In genomic region chr1:66430962-66431361, GRCm38 (mm10) we compare ENCODE assay signal across 29 mouse cellular contexts. TPM values are rescaled to one million over a fixed set of nuclear protein-coding genes. Genes with fewer than 3 reads are reported as not detected.
A peak's percentile ranks its signal among the peaks of the same experiment; 100 is the strongest.
DNase-seq lines count a peak whose midpoint lies in the region; ATAC-seq lines count a peak whose summit lies in the region.
"Had no signal": no experiment of that assay in that cellular context is flagged by ENCODE, and none has a peak within 500 bp of the region (broad histone marks: within the 10 kb centered on the region; RNA-seq: fewer than 3 reads in every experiment).

No protein-coding gene starts in this region.

- ATAC-seq in forebrain, embryonic 15.5 days (replicated peaks) = 0 out of 2 replicates have a peak, but pooled peaks have one; percentile 46
- ATAC-seq in frontal cortex, adult (ENCODE audit: low TSS enrichment) = peak; percentile 5; the same call in 1 of the 2 replicates
- peak; percentile 34; the same call in 1 of the 2 replicates for ATAC-seq in hindbrain, embryonic 16.5 days
- ATAC-seq in hindbrain, embryonic 11.5 days (ENCODE audit: low FRiP score) = no peak
- ATAC-seq: activated CD4-positive, CD25-positive, alpha-beta regulatory T cell, adult 4 months; inflammation-experienced regulatory T-cells, adult 6 months; intestine, embryonic 16.5 days had no signal

- H3K4me2 ChIP-seq in forebrain, embryonic 15.5 days (replicated peaks) = no peak overlapping the region
- H3K4me2 ChIP-seq in hindbrain, embryonic 16.5 days (ENCODE audit: low read length) = no peak overlapping the region
- no peak overlapping the region for H3K4me2 ChIP-seq in hindbrain, embryonic 11.5 days (replicated peaks; ENCODE audit: low read depth, low read length)
- H3K4me2 ChIP-seq: embryonic facial prominence, embryonic 13.5 days; heart, embryonic 12.5 days; heart, embryonic 15.5 days; hindbrain, embryonic 15.5 days had no signal

- H3K27ac ChIP-seq in forebrain, embryonic 15.5 days (replicated peaks) = no peak overlapping the region
- no peak overlapping the region for H3K27ac ChIP-seq in forebrain, embryonic 10.5 days
- H3K27ac ChIP-seq in hindbrain, embryonic 16.5 days (ENCODE audit: low read depth, low read length) = no peak overlapping the region
- no peak overlapping the region for H3K27ac ChIP-seq in hindbrain, embryonic 11.5 days (ENCODE audit: low read depth, low read length)
- H3K27ac ChIP-seq: embryonic facial prominence, embryonic 10.5 days; embryonic facial prominence, embryonic 13.5 days; gastrocnemius, adult 2 months; heart, embryonic 15.5 days; hindbrain, embryonic 15.5 days had no signal

- H3K27me3 ChIP-seq in forebrain, embryonic 15.5 days = no peaks in the 10 kb centered on the region
- no peaks in the 10 kb centered on the region for H3K27me3 ChIP-seq in forebrain, embryonic 10.5 days (ENCODE audit: poor library complexity, severe bottlenecking)
- no peaks in the 10 kb centered on the region for H3K27me3 ChIP-seq in hindbrain, embryonic 16.5 days (replicated peaks; ENCODE audit: control insufficient read depth, insufficient read depth, low read length)
- H3K27me3 ChIP-seq in hindbrain, embryonic 11.5 days (ENCODE audit: control insufficient read depth, insufficient read depth, low read length) = no peaks in the 10 kb centered on the region
- H3K27me3 ChIP-seq: embryonic facial prominence, embryonic 13.5 days; heart, embryonic 12.5 days; heart, embryonic 15.5 days; hindbrain, embryonic 15.5 days had no signal

- H3K4me1 ChIP-seq in forebrain, embryonic 15.5 days = no peaks in the 10 kb centered on the region
- no peaks in the 10 kb centered on the region for H3K4me1 ChIP-seq in forebrain, embryonic 10.5 days
- H3K4me1 ChIP-seq in hindbrain, embryonic 16.5 days (ENCODE audit: control insufficient read depth, insufficient read depth, low read depth, low read length) = no peaks in the 10 kb centered on the region
- no peaks in the 10 kb centered on the region for H3K4me1 ChIP-seq in hindbrain, embryonic 11.5 days (replicated peaks; ENCODE audit: control insufficient read depth, insufficient read depth, low read length)
- H3K4me1 ChIP-seq: embryonic facial prominence, embryonic 10.5 days; heart, embryonic 12.5 days; heart, embryonic 15.5 days; hindbrain, embryonic 15.5 days had no signal

- H3K36me3 ChIP-seq in forebrain, embryonic 15.5 days = peaks cover 61% of the 10 kb centered on the region
- H3K36me3 ChIP-seq in forebrain, embryonic 10.5 days (replicated peaks) = peaks cover 9% of the 10 kb centered on the region
- peaks cover 14% of the 10 kb centered on the region for H3K36me3 ChIP-seq in hindbrain, embryonic 16.5 days (ENCODE audit: control insufficient read depth, insufficient read depth, low read length)
- no peaks in the 10 kb centered on the region for H3K36me3 ChIP-seq in hindbrain, embryonic 11.5 days (ENCODE audit: control insufficient read depth, insufficient read depth, low read length)
- H3K36me3 ChIP-seq: embryonic facial prominence, embryonic 10.5 days; embryonic facial prominence, embryonic 13.5 days; heart, embryonic 12.5 days; heart, embryonic 15.5 days had no signal

- DNase-seq in forebrain, embryonic 10.5 days (ENCODE audit: extremely low spot score, low spot score) = no peak
- DNase-seq in frontal cortex, postnatal 36 days (ENCODE audit: low spot score in 2 of 2) = no peak
- no peak for DNase-seq in hindbrain, embryonic 11.5 days (ENCODE audit: low spot score)
- DNase-seq: adrenal gland, adult 8-10 months; adrenal gland, postnatal 25 days; cerebellum, adult 11-12 months; cerebellum, adult 8-10 months; cerebellum, postnatal 10 days; cerebellum, postnatal 36 days; embryo, embryonic 11 days; gastrocnemius, adult 2 months; gastrocnemius, postnatal 14 days; heart, adult 18-20 months; heart, postnatal 14 days; heart, postnatal 4 days; kidney, adult 18-20 months; kidney, adult 9 months had no signal

- H3K9me3 ChIP-seq in forebrain, embryonic 15.5 days = no peaks in the 10 kb centered on the region
- no peaks in the 10 kb centered on the region for H3K9me3 ChIP-seq in forebrain, embryonic 10.5 days
- no peaks in the 10 kb centered on the region for H3K9me3 ChIP-seq in hindbrain, embryonic 16.5 days (ENCODE audit: control insufficient read depth, low read length)
- no peaks in the 10 kb centered on the region for H3K9me3 ChIP-seq in hindbrain, embryonic 11.5 days (ENCODE audit: control insufficient read depth, low read length)
- H3K9me3 ChIP-seq: embryonic facial prominence, embryonic 10.5 days; embryonic facial prominence, embryonic 13.5 days; heart, embryonic 12.5 days; heart, embryonic 15.5 days; hindbrain, embryonic 15.5 days had no signal

- H3K9ac ChIP-seq in forebrain, embryonic 15.5 days (replicated peaks) = no peak overlapping the region
- H3K9ac ChIP-seq in hindbrain, embryonic 16.5 days (ENCODE audit: low read depth, low read length) = no peak overlapping the region
- no peak overlapping the region for H3K9ac ChIP-seq in hindbrain, embryonic 11.5 days (ENCODE audit: low read depth, low read length)
- H3K9ac ChIP-seq: embryonic facial prominence, embryonic 13.5 days; heart, embryonic 12.5 days; heart, embryonic 15.5 days; hindbrain, embryonic 15.5 days had no signal

- no peak overlapping the region for H3K4me3 ChIP-seq in forebrain, embryonic 15.5 days
- H3K4me3 ChIP-seq in forebrain, embryonic 10.5 days = no peak overlapping the region
- no peak overlapping the region for H3K4me3 ChIP-seq in hindbrain, embryonic 16.5 days (ENCODE audit: low read length)
- no peak overlapping the region for H3K4me3 ChIP-seq in hindbrain, embryonic 11.5 days (ENCODE audit: low read depth, low read length)
- H3K4me3 ChIP-seq: embryonic facial prominence, embryonic 10.5 days; embryonic facial prominence, embryonic 13.5 days; erythroblast, embryonic 14.5 days; gastrocnemius, adult 2 months; heart, embryonic 12.5 days; heart, embryonic 15.5 days; hindbrain, embryonic 15.5 days had no signal

RNA-seq across cellular contexts. Expression of gene Unc80, which starts 37.2 kb away (rescaled TPM):
- 2.0 and 3.9 TPM in 2 replicates for polyA plus RNA-seq in forebrain, embryonic 15.5 days (2015; fragmentation: Nextera tagmentation; extraction: Ambion mirVana)
- polyA plus RNA-seq in forebrain, embryonic 10.5 days (2016; fragmentation: Nextera tagmentation; extraction: Ambion mirVana) = 0.37 and 0.42 TPM in 2 replicates
- 6.2 and 9.4 TPM in 2 replicates for polyA plus RNA-seq in hindbrain, embryonic 16.5 days (2015; fragmentation: Nextera tagmentation; extraction: Ambion mirVana)
- polyA plus RNA-seq in hindbrain, embryonic 11.5 days (2014; fragmentation: Nextera tagmentation; extraction: Ambion mirVana) = 0.80 and 1.3 TPM in 2 replicates
- polyA plus RNA-seq: erythroblast, embryonic 14.5 days had no signal
